Mouse (Mus musculus): ENCODE measurements at regions not wholly inside any gene's neighbourhood (a gene's known extent, or its start where the extent isn't known, plus 50 kb on each side); places are given as distances from the start of the nearest gene placed in this dataset.
A peak's percentile ranks its signal among the peaks of the same experiment; 100 is the strongest.
"Not testable (repeated sequence)": the region's sequence is repeated elsewhere in the genome, so short reads cannot be mapped to it uniquely, and the experiment has no call there.

- not testable (repeated sequence) for H3K9ac ChIP-seq (replicated peaks; ENCODE audit: low read length); H3K27ac ChIP-seq (replicated peaks; ENCODE audit: low read depth, low read length); DNase-seq (ENCODE audit: low spot score); H3K27me3 ChIP-seq (ENCODE audit: control insufficient read depth, insufficient read depth, low read length); H3K4me3 ChIP-seq (ENCODE audit: low read depth, low read length); H3K9me3 ChIP-seq (replicated peaks; ENCODE audit: control insufficient read depth, low read length); H3K4me2 ChIP-seq (ENCODE audit: low read depth, low read length); H3K36me3 ChIP-seq (replicated peaks; ENCODE audit: control insufficient read depth, insufficient read depth, low read depth, low read length); H3K4me1 ChIP-seq (ENCODE audit: control insufficient read depth, insufficient read depth, low read length)
- 86% methylated on average over 4 of the region's 4 CpGs for WGBS
- peak; percentile 85; the same call in 1 of the 2 replicates for ATAC-seq (replicated peaks; ENCODE audit: insufficient number of reproducible peaks, low FRiP score, low TSS enrichment, low read depth)
Measured at GRCm38 (mm10) chr3:44991467-44991992, 386.7 kb upstream of the Pcdh10 start.
